Mouse (Mus musculus) megakaryocyte, embryonic 14.5 days (primary cell): Measurements from ENCODE around the gene Man1a2. TPM values are rescaled to one million over a fixed set of nuclear protein-coding genes. Genes with fewer than 3 reads are reported as not detected.

Experiments
- H3K27me3 ChIP-seq: replicated peaks from 2 replicates; pipeline ENCODE3; 2012; ENCODE audit warnings: inconsistent platforms
- H3K36me3 ChIP-seq: replicated peaks from 2 replicates; pipeline ENCODE3; 2012; ENCODE audit warnings: low read length, inconsistent platforms, mixed read lengths
- H3K4me1 ChIP-seq: 2 replicates; pipeline ENCODE4 v1.6.1; 2012; ENCODE audit warnings: inconsistent platforms
- H3K4me3 ChIP-seq: replicated peaks from 2 replicates; pipeline ENCODE3; 2012; ENCODE audit warnings: moderate library complexity, mild to moderate bottlenecking, inconsistent platforms
- H3K9me3 ChIP-seq: 2 replicates; pipeline ENCODE4 v1.6.1; 2012; ENCODE audit warnings: inconsistent platforms
- FLI1 ChIP-seq: IDR thresholded peaks from 2 replicates; pipeline ENCODE4 v1.6.1; 2012; ENCODE audit warnings: low read length, inconsistent platforms, mixed read lengths
- GATA1 ChIP-seq: IDR thresholded peaks from 3 replicates; pipeline ENCODE4 v1.6.1; 2012; ENCODE audit warnings: mixed read lengths, low read length, inconsistent platforms, borderline replicate concordance
- polyA plus RNA-seq: library from polyadenylated mRNA; stranded (reverse); fragments of >175 nt; gene quantifications from 2 replicates; pipeline ENCODE4 v1.2.3, GENCODE M21; 2012; ENCODE audit warnings: low replicate concordance; ENCODE audit not compliant: insufficient read depth

Gene Man1a2
- polyA plus RNA-seq, 1 experiment, result 20.6 TPM

DNA sequence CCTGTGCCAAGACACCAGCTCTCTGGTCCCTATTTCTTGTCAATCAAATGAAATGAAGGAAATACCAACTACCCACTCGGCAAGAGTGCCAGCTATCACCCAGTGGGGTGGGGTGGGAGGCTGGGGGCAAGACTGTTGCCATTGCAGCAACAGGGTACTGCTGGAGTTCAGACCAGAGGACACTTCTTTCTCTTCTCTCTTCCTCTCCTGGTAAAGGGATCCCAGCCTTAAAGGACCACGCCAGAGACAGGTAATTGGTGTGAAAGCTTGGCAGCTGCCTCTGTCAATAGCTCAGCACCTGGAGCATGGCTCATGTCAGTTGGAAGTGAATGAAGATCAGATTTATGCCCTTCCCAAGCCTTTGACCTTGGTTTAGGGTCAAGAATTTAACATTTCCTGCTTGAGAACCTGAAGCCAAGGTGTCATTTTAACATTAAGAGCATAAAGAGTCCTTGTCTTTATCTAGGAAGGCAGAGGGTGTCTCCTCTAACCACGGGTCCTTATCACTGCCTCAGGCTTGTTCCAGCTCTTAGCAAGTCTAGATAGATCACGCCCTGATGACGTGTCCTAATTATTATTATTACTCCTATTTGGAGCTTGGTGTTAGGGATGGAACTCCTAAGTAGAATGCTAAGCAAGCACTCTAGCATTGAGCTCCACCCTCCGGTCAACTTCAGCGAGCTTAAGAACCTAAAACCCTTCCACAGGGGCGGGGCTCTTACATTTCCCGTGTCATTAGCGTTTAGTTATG lies 138.0 kb downstream of the Man1a2 start:
- H3K4me3 ChIP-seq, result no peak overlapping the region
- peaks cover 5% of the 10 kb centered on the region for H3K27me3 ChIP-seq
- H3K36me3 ChIP-seq, result no peaks in the 10 kb centered on the region
- peaks cover 25% of the 10 kb centered on the region for H3K4me1 ChIP-seq
- TF ChIP-seq GATA1 (no peak), FLI1 (no peak)
- peaks cover 6% of the 10 kb centered on the region; the same call in 1 of the 2 replicates for H3K9me3 ChIP-seq

DNA sequence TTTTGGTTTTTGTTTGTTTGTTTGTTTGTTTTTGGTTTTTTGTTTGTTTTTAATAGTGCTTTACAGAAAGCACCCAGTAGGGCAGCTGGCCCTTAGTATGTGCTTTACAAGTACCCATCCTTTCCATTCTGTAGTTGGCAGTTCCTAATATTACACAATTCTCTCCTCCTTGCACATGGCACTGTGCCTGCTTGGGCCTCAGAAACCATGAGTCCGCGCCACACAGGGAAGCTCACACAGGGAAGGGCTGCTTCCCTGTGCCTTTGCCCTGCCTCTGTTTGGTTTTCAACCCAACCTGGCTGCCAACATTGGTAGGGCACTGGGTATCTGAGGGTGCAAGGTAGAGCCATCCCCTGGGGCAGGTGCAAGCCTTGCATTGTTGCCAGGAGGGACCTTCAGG lies 148.6 kb downstream of the Man1a2 start:
- TF ChIP-seq GATA1 (no peak), FLI1 (no peak)

DNA sequence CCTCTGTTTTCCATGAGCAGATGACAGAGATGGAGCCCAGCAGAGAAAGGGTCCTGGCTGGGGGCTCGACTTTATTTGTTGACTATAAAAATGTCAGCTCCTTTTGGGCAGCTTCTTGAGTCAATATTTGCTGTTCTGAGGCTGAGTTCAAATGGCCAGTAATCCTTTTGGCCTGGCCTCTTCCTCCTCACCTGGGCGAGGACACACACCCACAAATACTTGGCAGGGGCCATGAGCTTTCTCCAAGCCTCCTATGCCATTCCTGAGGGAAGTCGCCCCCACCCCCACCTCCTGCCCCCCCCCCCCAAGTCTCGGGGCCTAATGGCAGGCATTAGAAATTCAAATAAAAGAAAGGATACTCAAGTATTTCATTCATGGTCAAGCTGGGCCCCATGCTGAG lies 149.4 kb downstream of the Man1a2 start:
- no peak for TF ChIP-seq FLI1
- TF ChIP-seq GATA1, result no peak
- Histone ChIP-seq H3K36me3 (no peaks in the 10 kb centered on the region), H3K4me3 (no peak overlapping the region), H3K27me3 (peaks cover 42% of the 10 kb centered on the region), H3K4me1 (no peaks in the 10 kb centered on the region), H3K9me3 (peaks cover 11% of the 10 kb centered on the region)

More for the DNA sequence above, 148.6 kb downstream of the Man1a2 start:
- Histone ChIP-seq H3K9me3 (peaks cover 11% of the 10 kb centered on the region), H3K27me3 (peaks cover 44% of the 10 kb centered on the region), H3K4me3 (no peak overlapping the region), H3K36me3 (no peaks in the 10 kb centered on the region), H3K4me1 (no peaks in the 10 kb centered on the region)

DNA sequence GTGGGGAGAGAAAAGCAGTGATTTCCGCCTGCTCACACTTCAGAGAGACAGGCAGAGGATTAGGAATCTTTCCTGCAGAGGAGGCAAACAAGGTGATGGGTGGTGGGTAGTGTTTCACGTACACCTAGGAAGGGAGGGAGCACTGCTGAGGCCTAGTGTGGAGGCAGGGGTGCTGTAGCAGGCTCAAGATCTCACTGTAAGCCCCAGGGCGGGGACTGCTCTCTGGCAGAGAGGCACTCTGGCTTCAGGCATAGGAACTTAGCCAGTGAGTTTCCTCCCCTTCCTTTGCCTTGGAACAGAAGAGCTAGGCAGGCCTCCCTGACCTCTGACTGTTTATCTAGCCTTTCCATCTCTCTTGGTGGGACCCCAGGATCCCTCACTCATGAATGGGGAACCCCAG lies 150.0 kb downstream of the Man1a2 start:
- no peak overlapping the region for H3K4me3 ChIP-seq
- peaks cover 11% of the 10 kb centered on the region for H3K9me3 ChIP-seq
- H3K4me1 ChIP-seq, result peaks cover 2% of the 10 kb centered on the region; the same call in 1 of the 2 replicates
- no peak for TF ChIP-seq GATA1
- no peak for TF ChIP-seq FLI1
- no peaks in the 10 kb centered on the region for H3K36me3 ChIP-seq
- H3K27me3 ChIP-seq, result peaks cover 39% of the 10 kb centered on the region

DNA sequence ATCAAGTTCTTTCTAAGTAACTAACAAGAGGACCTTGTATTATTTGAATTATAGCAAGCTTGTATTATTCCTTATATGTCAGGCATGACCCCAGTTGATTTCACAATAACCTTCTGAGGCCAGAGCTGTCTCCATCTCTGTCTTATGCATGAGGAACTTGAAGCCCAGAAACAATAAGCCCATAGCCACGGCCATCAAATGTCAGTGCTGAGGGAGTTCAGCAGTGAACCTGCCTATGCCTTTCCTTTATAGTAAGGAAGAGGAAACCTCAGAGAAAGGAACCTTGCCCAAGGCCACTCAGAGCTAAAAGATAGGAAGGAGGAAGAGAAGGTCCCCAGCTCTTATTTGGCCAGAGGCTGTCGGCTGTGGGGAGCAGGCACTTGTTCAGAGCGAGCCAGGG lies 150.9 kb downstream of the Man1a2 start:
- Histone ChIP-seq H3K9me3 (peaks cover 11% of the 10 kb centered on the region), H3K4me1 (peaks cover 6% of the 10 kb centered on the region; the same call in 1 of the 2 replicates), H3K4me3 (no peak overlapping the region)

DNA sequence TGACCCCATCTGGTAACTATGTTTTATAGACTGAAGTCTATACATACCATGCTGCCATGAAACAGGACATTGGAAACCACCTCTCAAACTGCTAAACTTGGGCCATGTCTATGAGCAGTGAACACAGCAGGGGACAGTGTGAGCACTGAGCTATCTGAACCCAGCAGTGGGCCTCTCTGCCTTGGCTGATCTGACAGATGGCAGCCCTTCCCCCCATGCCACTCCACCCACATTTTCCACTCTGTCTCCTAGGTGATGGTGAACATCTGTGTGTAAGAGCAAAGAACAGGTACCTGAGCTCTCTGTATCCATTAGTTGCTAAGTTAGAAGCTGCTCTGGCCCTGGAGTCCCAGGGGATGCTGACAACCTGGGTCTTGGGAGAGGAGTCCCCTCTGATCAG lies 151.9 kb downstream of the Man1a2 start:
- peaks cover 6% of the 10 kb centered on the region; the same call in 1 of the 2 replicates for H3K4me1 ChIP-seq
- TF ChIP-seq FLI1, result no peak
- TF ChIP-seq GATA1, result no peak
- H3K27me3 ChIP-seq, result peaks cover 31% of the 10 kb centered on the region
- H3K36me3 ChIP-seq, result no peaks in the 10 kb centered on the region
- H3K9me3 ChIP-seq, result peaks cover 11% of the 10 kb centered on the region
- no peak overlapping the region for H3K4me3 ChIP-seq

More for the DNA sequence above, 150.9 kb downstream of the Man1a2 start:
- TF ChIP-seq GATA1 (no peak), FLI1 (no peak)
- H3K36me3 ChIP-seq, result no peaks in the 10 kb centered on the region
- H3K27me3 ChIP-seq, result peaks cover 36% of the 10 kb centered on the region

DNA sequence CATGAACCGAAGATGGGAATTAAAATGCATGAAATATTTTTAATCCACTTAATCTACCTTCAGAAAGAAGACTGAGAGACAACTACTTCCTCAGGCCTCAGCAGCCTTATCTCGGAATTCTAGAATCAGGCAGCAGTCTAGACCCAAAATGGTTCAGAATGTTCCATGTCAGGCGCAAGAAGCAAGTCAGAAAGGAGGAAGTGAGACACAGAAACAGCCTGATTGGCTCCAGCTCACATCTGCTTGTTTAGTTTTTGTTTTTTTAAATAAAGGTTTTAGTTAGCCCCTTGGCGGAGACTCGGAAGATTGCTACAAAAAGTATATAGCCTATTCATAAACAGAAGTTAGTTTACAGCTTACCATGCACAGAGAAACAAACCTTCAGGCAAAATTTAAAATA lies 154.4 kb downstream of the Man1a2 start:
- H3K27me3 ChIP-seq, result peaks cover 24% of the 10 kb centered on the region
- no peaks in the 10 kb centered on the region for H3K36me3 ChIP-seq
- H3K9me3 ChIP-seq, result no peaks in the 10 kb centered on the region
- TF ChIP-seq FLI1, result no peak
- H3K4me1 ChIP-seq, result peaks cover 6% of the 10 kb centered on the region; the same call in 1 of the 2 replicates
- H3K4me3 ChIP-seq, result no peak overlapping the region

DNA sequence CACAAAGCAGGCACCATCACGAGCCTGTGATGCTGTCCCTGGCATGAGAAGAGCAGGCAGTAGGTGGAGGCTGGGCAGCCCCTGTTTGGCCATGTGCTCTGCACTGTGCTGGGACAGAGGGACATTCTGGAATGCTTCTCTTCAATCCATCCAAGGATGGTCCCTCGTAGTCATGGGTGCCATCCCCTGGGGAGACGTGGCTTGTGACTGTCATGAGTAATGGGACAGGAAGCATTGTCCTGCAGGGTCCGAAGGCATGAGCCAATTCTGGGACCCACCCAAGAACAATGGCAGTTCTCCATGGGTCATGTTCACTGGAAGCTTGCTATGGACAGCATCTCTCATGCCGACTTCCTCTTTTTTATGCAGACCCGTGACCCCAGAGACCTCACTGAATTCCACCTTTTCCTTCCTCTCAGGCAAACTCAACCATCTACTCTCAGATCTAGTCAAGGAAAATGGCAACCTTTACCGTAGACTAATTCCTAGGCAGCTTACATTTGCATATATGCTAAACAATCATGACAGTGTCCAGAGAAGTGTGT lies 155.0 kb downstream of the Man1a2 start:
- Histone ChIP-seq H3K36me3 (no peaks in the 10 kb centered on the region), H3K4me1 (peaks cover 6% of the 10 kb centered on the region; the same call in 1 of the 2 replicates), H3K9me3 (no peaks in the 10 kb centered on the region), H3K27me3 (peaks cover 21% of the 10 kb centered on the region), H3K4me3 (peak overlapping the region; percentile 51)
- no peak for TF ChIP-seq GATA1
- no peak for TF ChIP-seq FLI1

DNA sequence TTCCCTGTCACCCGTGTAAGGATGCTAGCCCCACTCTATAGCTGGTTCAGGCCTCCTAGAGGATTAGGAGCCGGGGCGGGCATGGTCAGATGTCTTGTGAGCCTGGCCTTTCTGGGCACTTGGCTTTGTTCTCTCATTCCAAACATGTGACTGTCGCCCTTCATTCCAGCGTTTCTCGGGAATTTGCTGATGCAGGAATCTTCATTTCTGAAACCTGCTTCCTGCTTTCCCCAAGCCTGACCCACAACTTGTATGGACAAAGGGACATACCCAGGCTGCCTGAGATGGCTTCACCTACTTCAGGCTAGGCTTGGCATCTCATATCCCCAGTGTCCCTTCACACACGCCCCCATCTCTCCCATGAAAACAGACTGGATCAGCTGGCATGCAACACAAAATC lies 162.6 kb downstream of the Man1a2 start:
- Histone ChIP-seq H3K36me3 (no peaks in the 10 kb centered on the region), H3K27me3 (peaks cover 42% of the 10 kb centered on the region), H3K4me1 (peaks cover 9% of the 10 kb centered on the region), H3K9me3 (peaks cover 16% of the 10 kb centered on the region), H3K4me3 (no peak overlapping the region)
- TF ChIP-seq FLI1 (no peak), GATA1 (no peak)

DNA sequence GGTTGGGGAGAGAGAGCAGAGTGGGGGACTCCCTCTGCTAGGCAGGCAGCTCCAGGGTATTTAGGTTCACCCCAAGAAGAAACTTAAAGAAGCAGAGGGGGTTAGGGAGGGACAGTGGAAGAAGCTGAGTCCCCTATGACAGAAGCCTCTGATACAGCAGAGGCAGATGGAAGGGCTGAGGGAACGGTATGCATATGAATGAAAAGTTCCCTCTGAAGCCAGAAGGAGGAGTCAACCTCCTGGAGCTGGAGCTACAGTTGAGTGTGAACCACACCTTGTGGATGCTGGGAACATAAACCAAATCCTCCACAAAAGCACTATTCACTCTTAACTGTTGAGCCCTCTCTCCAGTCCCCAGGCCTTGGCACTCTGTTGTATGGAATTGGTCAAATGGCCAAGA lies 163.7 kb downstream of the Man1a2 start:
- TF ChIP-seq FLI1 (no peak), GATA1 (no peak)
- no peaks in the 10 kb centered on the region for H3K36me3 ChIP-seq
- H3K9me3 ChIP-seq, result peaks cover 16% of the 10 kb centered on the region
- no peak overlapping the region for H3K4me3 ChIP-seq
- peaks cover 13% of the 10 kb centered on the region for H3K4me1 ChIP-seq
- H3K27me3 ChIP-seq, result peaks cover 47% of the 10 kb centered on the region
